Mouse (Mus musculus) liver, embryonic 15.5 days (tissue): Measurements from ENCODE around the gene Zdhhc18. TPM values are rescaled to one million over a fixed set of nuclear protein-coding genes. Genes with fewer than 3 reads are reported as not detected.
"Not testable (repeated sequence)": the region's sequence is repeated elsewhere in the genome, so short reads cannot be mapped to it uniquely, and the experiment has no call there.

Experiments used
- ATAC-seq: fragments of 200-750 bp; cut with Nextera tagmentation; 2 replicates; pipeline ENCODE4 v1.8.0; 2017; ENCODE audit warnings: moderate number of reproducible peaks, mild to moderate bottlenecking, moderate library complexity; ENCODE audit not compliant: insufficient read depth
- H3K27ac ChIP-seq: fragments of 300-500 bp; sonication (generic); replicated peaks from 2 replicates; pipeline ENCODE4 v1.5.1; 2015; ENCODE audit warnings: mild to moderate bottlenecking, inconsistent platforms
- H3K27me3 ChIP-seq: fragments of 300-500 bp; sonication (generic); 2 replicates; pipeline ENCODE4 v1.6.1; 2015; ENCODE audit warnings: mild to moderate bottlenecking, inconsistent platforms
- H3K36me3 ChIP-seq: fragments of 300-500 bp; sonication (generic); replicated peaks from 2 replicates; pipeline ENCODE4 v1.6.1; 2015; ENCODE audit warnings: moderate library complexity, mild to moderate bottlenecking, inconsistent platforms
- H3K4me1 ChIP-seq: fragments of 300-500 bp; sonication (generic); replicated peaks from 2 replicates; pipeline ENCODE4 v1.6.1; 2015; ENCODE audit warnings: inconsistent platforms
- H3K4me2 ChIP-seq: fragments of 300-500 bp; sonication (generic); 2 replicates; pipeline ENCODE4 v1.6.1; 2015; ENCODE audit warnings: moderate library complexity, mild to moderate bottlenecking, inconsistent platforms
- H3K4me3 ChIP-seq: fragments of 300-500 bp; sonication (generic); replicated peaks from 2 replicates; pipeline ENCODE4 v1.5.1; 2015; ENCODE audit warnings: mild to moderate bottlenecking, inconsistent platforms
- H3K9ac ChIP-seq: fragments of 300-500 bp; sonication (generic); 2 replicates; pipeline ENCODE4 v1.6.1; 2015; ENCODE audit warnings: moderate library complexity, mild to moderate bottlenecking, inconsistent platforms
- H3K9me3 ChIP-seq: fragments of 300-500 bp; sonication (generic); replicated peaks from 2 replicates; pipeline ENCODE4 v1.6.1; 2016; ENCODE audit warnings: inconsistent platforms
- WGBS: fragments of 180-500 bp; shearing (Covaris S2); methylation state at CpG from one replicate; pipeline ENCODE4 v1.1.7; 2015; ENCODE audit warnings: mixed read lengths; ENCODE audit not compliant: insufficient replicate concordance; 5-methylcytosine and 5-hydroxymethylcytosine counted together
- polyA plus RNA-seq: library from polyadenylated mRNA; unstranded; fragments of >200 nt; fragmentation: Nextera tagmentation; extraction: Ambion mirVana; gene quantifications from 2 replicates; pipeline ENCODE4 v1.2.1, GENCODE M21; 2015

Zdhhc18 gene
- polyA plus RNA-seq, 1 experiment from 2014 or later = 1.2 TPM

- peak overlapping the region; percentile 61 for H3K4me2 ChIP-seq
- whole genome bisulfite sequencing = 70% methylated on average over 5 of the region's 5 CpGs
- H3K9ac ChIP-seq, H3K36me3 ChIP-seq, H3K27me3 ChIP-seq, H3K9me3 ChIP-seq, ATAC-seq: not testable (repeated sequence)
- peak overlapping the region; percentile 38; the same call in 1 of the 2 replicates for H3K27ac ChIP-seq
- H3K4me1 ChIP-seq = peaks cover 17% of the 10 kb centered on the region
- peak overlapping the region; percentile 46 for H3K4me3 ChIP-seq
Measured at GRCm38 (mm10) chr4:133649464-133649863, 490 bp downstream of the Zdhhc18 start.

- H3K9me3 ChIP-seq = no peaks in the 10 kb centered on the region
- no peak overlapping the region for H3K27ac ChIP-seq
- no peaks in the 10 kb centered on the region for H3K36me3 ChIP-seq
- WGBS = 66% methylated on average over 21 of the region's 21 CpGs
- H3K9ac ChIP-seq = no peak overlapping the region
- H3K27me3 ChIP-seq = no peaks in the 10 kb centered on the region
- peaks cover 11% of the 10 kb centered on the region for H3K4me1 ChIP-seq
- no peak for ATAC-seq
- H3K4me2 ChIP-seq = no peak overlapping the region
- no peak overlapping the region for H3K4me3 ChIP-seq
Measured at GRCm38 (mm10) chr4:133645680-133646079, 4.3 kb downstream of the Zdhhc18 start.

GRCm38 (mm10) chr4:133645195-133645594, 4.8 kb downstream of the Zdhhc18 start:
- ATAC-seq = no peak
- Histone ChIP-seq H3K4me3 (no peak overlapping the region), H3K9me3 (no peaks in the 10 kb centered on the region), H3K4me1 (peaks cover 8% of the 10 kb centered on the region), H3K27ac (no peak overlapping the region), H3K27me3 (no peaks in the 10 kb centered on the region), H3K36me3 (no peaks in the 10 kb centered on the region), H3K4me2 (no peak overlapping the region), H3K9ac (no peak overlapping the region)
- WGBS = 79% methylated on average over 3 of the region's 3 CpGs

GRCm38 (mm10) chr4:133634043-133634410, 15.9 kb downstream of the Zdhhc18 start:
- H3K4me2 ChIP-seq = peak overlapping the region; percentile 94
- no peaks in the 10 kb centered on the region for H3K27me3 ChIP-seq
- no peaks in the 10 kb centered on the region for H3K9me3 ChIP-seq
- H3K36me3 ChIP-seq = no peaks in the 10 kb centered on the region
- H3K4me1 ChIP-seq = peaks cover 31% of the 10 kb centered on the region
- WGBS = 65% methylated on average over 5 of the region's 5 CpGs
- no peak overlapping the region for H3K27ac ChIP-seq
- H3K4me3 ChIP-seq = no peak overlapping the region
- no peak for ATAC-seq
- H3K9ac ChIP-seq = no peak overlapping the region

GRCm38 (mm10) chr4:133633332-133634042, 16.5 kb downstream of the Zdhhc18 start:
- WGBS = 12% methylated on average over 27 of the region's 47 CpGs
- peak; percentile 82 for ATAC-seq
- Histone ChIP-seq H3K4me3 (peak overlapping the region; percentile 73), H3K9ac (peak overlapping the region; percentile 85), H3K36me3 (no peaks in the 10 kb centered on the region), H3K9me3 (no peaks in the 10 kb centered on the region), H3K27me3 (no peaks in the 10 kb centered on the region), H3K4me1 (peaks cover 31% of the 10 kb centered on the region), H3K27ac (peak overlapping the region; percentile 76), H3K4me2 (peak overlapping the region; percentile 94)

- H3K9me3 ChIP-seq = no peaks in the 10 kb centered on the region
- peak overlapping the region; percentile 85 for H3K9ac ChIP-seq
- H3K27me3 ChIP-seq = no peaks in the 10 kb centered on the region
- H3K36me3 ChIP-seq = no peaks in the 10 kb centered on the region
- H3K4me1 ChIP-seq = peaks cover 31% of the 10 kb centered on the region
- peak; percentile 65 for ATAC-seq
- peak overlapping the region; percentile 73 for H3K4me3 ChIP-seq
- H3K27ac ChIP-seq = peak overlapping the region; percentile 76
- WGBS = 2% methylated on average over 68 of the region's 69 CpGs
- peak overlapping the region; percentile 94 for H3K4me2 ChIP-seq
Measured at GRCm38 (mm10) chr4:133632483-133633327, 17.2 kb downstream of the Zdhhc18 start.

- Histone ChIP-seq H3K4me3 (peak overlapping the region; percentile 73), H3K36me3 (peaks cover 2% of the 10 kb centered on the region; the same call in 1 of the 2 replicates), H3K9ac (peak overlapping the region; percentile 85), H3K27me3 (no peaks in the 10 kb centered on the region), H3K9me3 (no peaks in the 10 kb centered on the region), H3K4me2 (peak overlapping the region; percentile 94), H3K27ac (no peak overlapping the region), H3K4me1 (peaks cover 33% of the 10 kb centered on the region)
- 40% methylated on average over 9 of the region's 9 CpGs for WGBS
- no peak for ATAC-seq
Measured at GRCm38 (mm10) chr4:133631769-133632411, 18.1 kb downstream of the Zdhhc18 start.

GRCm38 (mm10) chr4:133631071-133631768, 18.7 kb downstream of the Zdhhc18 start:
- 58% methylated on average over 14 of the region's 14 CpGs for WGBS
- Histone ChIP-seq H3K9me3 (no peaks in the 10 kb centered on the region), H3K36me3 (peaks cover 4% of the 10 kb centered on the region; the same call in 1 of the 2 replicates), H3K9ac (no peak overlapping the region), H3K4me3 (0 out of 2 replicates have a peak overlapping the region, but pooled peaks have one; percentile 73), H3K4me1 (peaks cover 40% of the 10 kb centered on the region), H3K27me3 (no peaks in the 10 kb centered on the region), H3K27ac (0 out of 2 replicates have a peak overlapping the region, but pooled peaks have one; percentile 48), H3K4me2 (peak overlapping the region; percentile 94)
- ATAC-seq = no peak

- ATAC-seq = no peak
- H3K36me3 ChIP-seq = peaks cover 4% of the 10 kb centered on the region; the same call in 1 of the 2 replicates
- peaks cover 48% of the 10 kb centered on the region for H3K4me1 ChIP-seq
- 0 out of 2 replicates have a peak overlapping the region, but pooled peaks have one; percentile 19 for H3K27ac ChIP-seq
- WGBS = 82% methylated on average over 8 of the region's 8 CpGs
- no peak overlapping the region for H3K4me3 ChIP-seq
- H3K9me3 ChIP-seq = no peaks in the 10 kb centered on the region
- no peaks in the 10 kb centered on the region for H3K27me3 ChIP-seq
- H3K9ac ChIP-seq = no peak overlapping the region
- H3K4me2 ChIP-seq = 0 out of 2 replicates have a peak overlapping the region, but pooled peaks have one; percentile 94
Measured at GRCm38 (mm10) chr4:133630326-133630920, 19.5 kb downstream of the Zdhhc18 start.

GRCm38 (mm10) chr4:133629191-133629590, 20.8 kb downstream of the Zdhhc18 start:
- no peak overlapping the region for H3K27ac ChIP-seq
- peaks cover 60% of the 10 kb centered on the region for H3K4me1 ChIP-seq
- H3K36me3 ChIP-seq = peaks cover 7% of the 10 kb centered on the region; the same call in 1 of the 2 replicates
- H3K27me3 ChIP-seq = no peaks in the 10 kb centered on the region
- H3K9ac ChIP-seq = no peak overlapping the region
- H3K4me3 ChIP-seq = no peak overlapping the region
- no peak for ATAC-seq
- 59% methylated on average over 7 of the region's 7 CpGs for WGBS
- H3K9me3 ChIP-seq = no peaks in the 10 kb centered on the region
- no peak overlapping the region for H3K4me2 ChIP-seq
